Mouse (Mus musculus): ENCODE measurements around the gene Zbtb34.

Gene Zbtb34

DNA sequence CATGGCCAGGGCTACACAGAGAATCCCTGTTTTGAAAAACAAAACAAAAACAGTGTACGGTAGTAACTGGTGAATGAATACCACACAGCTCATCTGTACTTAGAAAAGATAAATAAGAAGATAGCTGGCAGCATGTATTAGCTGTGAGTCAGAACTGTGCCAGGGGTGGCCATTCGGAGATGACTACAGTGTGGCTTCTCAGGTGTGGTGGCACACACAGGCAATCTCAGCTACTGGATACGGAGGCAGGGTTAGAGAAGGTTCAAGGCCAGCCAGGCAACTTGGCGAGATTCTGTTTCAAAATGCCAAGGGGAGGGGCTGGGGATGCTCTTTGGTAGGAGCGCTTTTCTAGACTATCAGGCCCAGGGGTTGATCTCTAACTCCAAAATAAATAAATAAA lies 14.6 kb upstream of the Zbtb34 start:
- no peak for DNase-seq

DNA sequence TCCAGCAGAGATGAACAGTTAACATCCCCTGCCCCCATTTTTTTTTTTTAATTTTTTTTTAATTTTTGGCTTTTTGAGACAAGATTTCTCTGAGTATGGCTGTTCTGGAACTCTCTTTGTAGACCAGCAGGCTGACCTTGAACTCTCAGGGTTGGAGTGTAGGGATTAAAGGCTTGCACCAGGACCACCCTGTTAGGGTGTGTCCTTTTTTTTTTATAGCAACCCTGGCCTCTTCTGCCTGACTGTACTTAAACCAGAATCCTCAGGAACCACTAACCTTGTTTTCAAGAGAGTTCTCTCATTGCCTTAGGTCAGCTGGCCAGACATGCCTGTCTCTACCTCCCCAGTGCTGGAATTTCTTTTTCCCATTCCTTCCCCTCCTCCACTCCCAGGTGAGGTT lies 13.7 kb upstream of the Zbtb34 start:
- no peak for DNase-seq

DNA sequence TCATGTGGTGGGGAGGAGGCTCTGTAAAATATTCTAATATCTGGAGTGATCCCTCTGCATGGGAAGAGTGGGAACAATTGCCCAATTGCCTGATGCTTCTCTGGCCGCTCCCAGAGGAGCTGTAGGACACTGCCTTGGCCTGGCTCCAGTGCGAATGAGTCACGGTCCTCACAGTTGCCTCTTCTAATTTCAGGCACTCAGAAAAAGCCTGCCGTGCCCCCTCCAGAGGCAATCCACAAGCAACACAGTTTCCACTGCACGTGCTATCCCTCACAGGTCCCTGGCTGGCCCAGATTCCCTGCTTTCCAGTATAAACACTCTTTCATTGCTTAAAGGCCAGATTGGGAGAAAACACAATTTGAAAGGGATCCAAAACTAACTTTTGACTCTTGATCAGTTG lies 13.2 kb upstream of the Zbtb34 start:
- DNase-seq, result peak; percentile 86 to 88

DNA sequence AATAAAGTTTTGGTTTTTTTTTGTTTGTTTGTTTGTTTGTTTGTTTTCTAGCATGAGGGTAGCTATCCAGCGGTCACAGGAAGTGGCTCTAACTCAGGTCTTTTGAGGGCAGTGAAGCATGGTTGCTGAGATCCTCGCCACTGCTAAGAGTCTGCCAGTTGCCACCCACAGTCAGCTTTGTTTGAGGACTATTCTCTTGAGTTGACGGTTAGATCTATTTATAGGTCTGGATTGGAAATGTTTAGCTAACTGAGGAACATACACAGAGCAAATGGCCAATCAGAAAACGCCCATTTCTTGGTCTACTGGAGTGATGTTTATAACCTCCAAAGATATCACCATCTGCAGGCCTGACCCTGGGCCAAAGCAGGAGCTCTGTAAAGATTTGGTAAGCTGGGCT lies 11.6 kb upstream of the Zbtb34 start:
- DNase-seq, result no peak

DNA sequence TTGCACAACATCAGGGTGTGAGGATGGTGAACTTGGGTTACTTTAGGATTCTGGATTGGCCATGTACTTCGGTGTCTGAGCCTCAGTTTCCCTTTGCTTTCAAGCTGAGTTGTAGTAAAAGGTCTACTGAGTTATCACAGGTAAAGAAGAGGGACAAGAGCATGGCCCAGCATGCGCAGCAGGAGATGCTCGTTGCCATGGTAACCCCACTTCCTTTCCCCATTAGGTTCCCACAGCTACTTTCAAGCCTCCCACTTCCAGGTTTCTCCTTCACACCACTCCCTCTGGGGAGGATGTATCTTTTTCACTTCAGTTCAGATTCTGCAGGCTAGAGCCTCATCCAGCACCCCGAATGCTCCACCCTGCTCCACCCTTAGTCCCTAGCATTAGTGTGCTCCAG lies 9.8 kb upstream of the Zbtb34 start:
- no peak for DNase-seq

DNA sequence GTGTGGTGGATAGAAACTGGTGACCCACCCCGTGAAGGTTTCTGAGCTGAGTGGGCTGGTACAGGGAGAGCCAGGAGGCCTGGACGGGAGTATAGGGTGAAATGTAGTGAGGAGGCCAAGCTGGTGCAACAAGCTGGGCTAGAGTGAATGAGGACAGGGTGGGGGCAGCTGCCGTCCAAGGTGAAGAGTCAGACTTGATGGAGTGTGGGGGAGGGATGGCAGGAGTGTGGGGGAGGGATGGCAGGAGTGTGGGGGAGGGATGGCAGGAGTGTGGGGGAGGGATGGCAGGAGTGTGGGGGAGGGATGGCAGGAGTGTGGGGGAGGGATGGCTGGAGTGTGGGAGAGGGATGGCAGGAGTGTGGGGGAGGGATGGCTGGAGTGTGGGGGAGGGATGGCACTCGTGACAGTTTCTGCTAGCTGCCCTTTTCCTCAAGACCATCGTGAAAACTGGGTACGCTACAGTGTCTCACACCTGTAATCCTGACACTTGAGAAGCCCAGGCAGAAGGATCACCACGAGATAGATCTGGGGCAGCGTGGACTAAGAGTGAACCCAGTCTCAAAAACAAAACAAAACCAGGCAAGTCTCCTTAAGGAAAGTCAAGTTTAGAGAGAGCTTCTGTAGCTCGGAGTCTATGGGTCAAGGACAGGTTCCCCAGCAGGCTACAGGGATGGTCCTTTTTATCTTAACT lies 9.0 kb upstream of the Zbtb34 start:
- no peak for DNase-seq

DNA sequence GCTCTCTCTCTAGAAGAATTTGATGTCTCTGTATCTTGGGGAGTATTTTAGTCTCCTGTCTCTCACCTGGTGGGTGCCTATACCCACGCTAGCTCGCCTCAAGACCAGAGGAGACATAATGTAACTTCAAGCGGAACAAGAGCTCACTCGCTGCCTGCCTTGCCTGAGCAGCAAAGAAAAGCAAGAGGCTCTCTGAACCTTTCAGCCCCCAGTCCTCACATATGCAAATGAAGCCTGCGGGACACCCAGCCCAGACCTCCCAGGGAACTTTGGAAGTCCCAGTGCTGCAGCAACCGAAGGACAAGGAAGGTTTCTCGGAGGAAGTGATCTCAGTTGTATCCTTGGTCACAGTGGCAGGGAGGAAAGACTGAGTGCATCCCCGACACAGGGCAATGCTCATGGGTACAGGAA lies 8.4 kb upstream of the Zbtb34 start:
- DNase-seq, result no peak

DNA sequence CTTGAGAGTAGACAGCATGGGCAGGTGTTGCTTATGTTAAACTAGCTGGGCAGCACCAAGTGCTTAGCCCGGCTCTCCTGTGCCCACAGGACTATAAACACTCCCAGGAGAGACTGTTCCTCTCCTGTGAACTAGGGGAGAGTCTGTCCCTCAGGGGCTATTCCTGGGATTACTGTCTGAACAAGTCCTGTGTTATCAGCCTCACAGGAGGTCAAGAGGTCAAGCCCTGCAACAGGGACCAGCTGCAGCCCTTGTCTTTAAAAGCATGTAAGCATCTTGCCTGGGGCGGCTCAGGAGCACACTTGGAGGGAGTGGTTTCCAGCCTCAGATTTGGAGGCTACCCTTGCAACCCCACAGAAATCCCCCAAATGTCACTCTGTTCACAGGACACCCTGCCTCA lies 7.3 kb upstream of the Zbtb34 start:
- no peak for DNase-seq

DNA sequence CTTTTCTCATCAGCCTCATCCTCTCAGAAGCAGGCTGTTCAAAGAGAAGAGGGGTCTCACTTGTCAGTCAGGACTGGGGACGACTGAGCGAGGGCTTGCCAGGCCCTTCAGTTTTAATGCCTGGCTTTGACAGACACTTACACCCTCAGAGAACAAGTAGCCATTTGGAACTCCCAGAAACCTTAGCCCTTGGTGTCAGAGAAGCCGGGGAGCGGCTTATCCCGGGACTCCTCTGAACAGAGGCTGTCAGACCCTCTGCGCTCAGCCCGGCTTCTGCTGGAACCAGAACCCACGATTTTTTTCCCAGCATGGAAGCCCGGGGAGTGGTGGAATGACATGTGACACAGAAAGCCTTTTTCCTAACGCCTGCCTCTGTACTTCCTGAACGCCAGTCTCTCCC lies 6.1 kb upstream of the Zbtb34 start:
- DNase-seq, result no peak

DNA sequence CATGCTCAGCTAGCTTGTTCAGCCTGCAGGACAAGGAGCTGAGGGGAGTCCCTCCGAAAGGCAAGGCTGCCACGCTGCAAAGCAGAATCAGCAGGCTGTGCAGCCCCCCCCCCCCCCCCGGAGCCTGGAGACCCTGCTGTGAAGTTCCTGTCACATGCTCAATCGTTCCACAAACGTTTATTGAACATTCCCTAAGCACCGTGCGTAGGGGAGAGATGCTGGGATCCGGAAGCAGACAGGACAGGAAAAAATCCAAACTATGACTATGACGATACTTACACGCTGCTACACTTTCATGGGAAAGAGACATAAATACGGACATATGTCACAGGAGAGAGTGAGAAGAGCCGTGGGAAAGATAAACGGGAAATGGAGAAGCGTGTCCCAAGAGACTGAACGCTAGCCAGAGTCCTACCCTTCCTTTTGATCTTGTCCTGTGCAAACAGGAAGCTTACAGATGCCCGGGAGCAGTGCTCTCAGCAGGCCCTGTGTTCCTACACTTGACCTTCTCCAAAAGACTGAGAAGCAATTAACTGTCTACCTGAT lies 5.0 kb upstream of the Zbtb34 start:
- no peak for DNase-seq

DNA sequence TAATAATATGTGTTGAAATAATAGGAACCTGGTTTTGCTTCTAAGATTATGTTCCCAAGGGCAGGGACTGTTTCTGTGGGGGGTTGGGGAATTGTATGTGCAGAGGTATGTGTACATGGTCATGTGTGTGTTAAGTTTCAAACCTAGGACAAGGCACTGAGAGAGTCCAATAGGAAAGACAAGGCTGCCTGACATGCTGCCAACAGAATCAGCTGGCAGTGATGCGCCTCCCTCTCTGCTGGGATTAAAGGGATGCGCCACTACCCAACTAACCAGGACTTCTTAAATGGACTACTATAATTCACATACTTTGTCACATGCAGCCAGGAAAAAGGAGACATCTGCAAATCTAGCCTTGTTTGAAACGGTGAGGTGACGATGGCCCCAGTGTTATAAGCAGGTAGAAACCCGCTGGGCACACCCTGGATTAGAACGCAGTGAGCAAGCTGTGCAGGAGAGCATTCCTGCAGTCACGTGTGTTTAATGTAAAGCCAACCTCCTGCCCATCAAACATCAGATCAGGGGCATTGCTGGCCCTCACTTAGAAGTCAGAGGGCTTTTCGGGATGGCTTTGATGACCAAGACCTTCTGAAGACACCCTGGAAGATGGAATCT lies 4.0 kb upstream of the Zbtb34 start:
- no peak for DNase-seq

DNA sequence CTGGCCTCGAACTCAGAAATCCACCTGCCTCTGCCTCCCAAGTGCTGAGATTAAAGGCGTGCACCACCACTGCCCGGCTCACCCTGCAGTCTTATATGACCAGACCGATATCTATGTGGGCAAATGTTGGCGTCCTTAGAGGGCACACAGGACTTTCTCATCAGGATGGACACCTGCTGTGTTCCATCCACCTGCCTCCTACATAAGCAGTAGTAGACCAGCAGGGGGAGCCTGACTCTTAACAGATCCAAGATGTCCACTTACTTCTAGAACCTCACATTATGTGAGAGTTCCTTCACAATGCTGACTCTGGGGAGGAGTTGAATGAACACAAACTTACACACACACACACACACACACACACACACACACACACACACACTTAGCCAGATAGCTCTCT lies 1.8 kb upstream of the Zbtb34 start:
- peak; percentile 40 to 53 for DNase-seq

DNA sequence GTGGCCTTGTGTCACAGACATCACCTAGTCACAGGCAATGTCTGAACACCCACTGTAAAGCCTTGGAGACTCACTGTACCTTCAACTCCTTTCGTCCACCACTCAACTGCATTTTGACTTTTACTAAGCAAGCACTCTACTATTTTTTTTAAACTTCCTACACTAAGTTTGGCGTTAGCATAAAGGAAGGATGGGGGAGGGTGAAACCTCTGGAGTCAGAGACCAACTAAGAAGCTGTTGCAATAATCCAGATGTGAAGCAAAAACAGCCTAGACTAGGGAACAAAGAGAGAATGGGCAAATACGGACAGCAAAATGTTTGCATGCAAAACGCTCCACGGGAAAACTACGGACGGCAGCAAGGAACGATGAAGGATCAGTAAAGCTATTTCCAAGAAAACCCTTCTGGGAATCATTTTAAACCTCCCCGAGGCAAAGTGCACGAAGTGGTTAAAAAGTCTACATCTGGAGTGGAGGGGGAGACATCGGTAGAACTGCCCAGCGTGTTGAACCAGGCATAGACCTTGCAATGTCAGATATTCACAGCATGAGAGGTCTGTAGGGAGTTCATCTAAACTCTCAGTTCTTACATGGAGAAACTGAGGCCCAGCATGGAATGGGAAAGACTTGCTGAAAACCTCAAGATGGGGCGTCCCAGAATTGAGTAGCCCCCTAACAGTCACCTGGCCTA lies 898 bp downstream of the Zbtb34 start:
- DNase-seq, result no peak

DNA sequence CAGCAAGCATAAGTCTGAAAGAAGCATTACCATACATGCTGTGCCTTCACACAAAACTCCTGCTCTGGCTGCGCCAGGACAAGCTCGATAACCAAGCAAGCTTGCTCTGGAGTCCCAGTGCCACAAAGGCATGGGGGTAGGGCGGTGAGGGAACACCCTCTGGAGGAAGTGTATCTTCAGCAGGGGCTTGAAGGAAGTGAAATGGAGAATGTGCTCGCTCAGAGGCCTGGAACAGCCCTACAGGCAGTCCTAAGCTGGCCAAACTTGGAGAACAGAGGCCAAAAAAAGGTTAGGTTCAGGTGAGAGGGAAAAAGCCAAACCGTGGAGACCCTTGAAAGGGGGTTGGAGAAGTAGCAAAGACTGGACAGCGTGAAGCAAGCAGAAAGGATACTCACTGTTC lies 1.8 kb downstream of the Zbtb34 start:
- no peak for DNase-seq

DNA sequence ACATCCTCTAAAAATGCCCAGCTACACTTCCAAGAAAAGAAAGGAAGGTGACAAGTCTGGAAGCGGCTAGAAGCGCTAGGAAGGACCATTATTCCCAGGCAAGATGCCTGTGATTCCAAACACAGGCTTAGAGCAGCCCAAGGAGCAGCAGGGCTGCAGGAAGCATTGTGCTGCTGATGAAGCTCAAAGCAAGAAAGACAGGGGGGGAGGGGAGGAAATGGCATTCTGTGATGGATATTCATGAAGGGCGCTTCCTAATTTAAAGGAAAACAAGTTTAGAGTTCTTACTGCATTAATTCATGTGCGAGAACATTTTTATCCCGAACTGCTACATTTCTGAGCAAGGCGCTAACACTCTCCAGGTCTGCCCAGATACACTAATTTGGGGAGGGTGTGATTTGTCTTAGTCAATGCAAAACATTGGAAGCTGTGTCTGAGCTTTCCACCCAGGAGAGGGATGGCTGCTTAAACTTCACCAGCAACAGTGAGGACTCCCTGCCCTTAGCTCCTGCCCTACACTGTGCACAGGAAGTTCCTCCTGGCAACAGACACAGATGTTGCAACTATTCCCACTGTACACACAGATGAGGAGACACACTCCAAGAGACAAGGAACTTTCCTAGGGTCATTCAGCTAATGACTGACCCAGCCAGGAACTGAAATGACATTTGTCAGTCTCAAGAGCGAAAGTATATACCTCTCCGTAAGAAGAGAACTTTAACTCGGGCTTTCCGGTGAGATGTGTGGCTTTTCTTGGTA lies 4.3 kb downstream of the Zbtb34 start:
- no peak for DNase-seq

DNA sequence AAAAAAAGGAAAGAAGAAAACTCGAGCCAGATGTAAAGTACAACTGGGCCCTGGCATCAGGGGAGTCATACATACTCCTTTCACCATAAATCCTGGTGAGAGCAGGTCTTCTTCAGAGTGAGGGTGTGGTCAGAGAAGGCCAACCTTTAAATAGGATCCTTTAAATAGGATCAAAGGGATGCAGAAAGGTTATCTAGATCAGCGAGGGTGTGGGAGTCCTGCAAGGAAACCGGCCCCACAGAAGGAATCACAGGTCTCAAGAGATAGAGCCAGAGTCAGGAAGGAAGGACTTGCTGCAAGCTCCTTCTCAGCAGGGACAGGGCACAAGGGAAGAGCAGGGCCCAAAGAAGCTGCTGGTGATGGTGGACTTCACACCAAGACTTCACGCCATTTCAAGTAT lies 13.7 kb downstream of the Zbtb34 start:
- no peak for DNase-seq

DNA sequence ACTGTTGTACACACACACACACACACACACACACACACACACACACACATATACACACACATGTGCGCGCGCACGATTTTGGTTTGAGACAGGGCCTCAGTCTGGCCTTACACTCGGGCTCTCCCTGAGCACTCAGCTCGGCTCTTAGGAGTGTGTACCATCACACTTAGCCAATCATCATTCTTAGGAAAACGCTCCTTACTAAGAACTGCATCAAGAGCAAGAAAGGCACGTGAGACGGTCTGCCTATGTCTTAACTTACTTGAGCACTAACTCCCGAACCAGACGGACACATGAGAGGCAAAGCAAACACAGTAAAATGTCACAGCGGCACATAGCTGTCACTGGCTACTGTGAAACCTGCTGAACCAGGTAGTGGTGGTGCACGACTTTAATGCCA lies 17.1 kb downstream of the Zbtb34 start:
- no peak for DNase-seq

DNA sequence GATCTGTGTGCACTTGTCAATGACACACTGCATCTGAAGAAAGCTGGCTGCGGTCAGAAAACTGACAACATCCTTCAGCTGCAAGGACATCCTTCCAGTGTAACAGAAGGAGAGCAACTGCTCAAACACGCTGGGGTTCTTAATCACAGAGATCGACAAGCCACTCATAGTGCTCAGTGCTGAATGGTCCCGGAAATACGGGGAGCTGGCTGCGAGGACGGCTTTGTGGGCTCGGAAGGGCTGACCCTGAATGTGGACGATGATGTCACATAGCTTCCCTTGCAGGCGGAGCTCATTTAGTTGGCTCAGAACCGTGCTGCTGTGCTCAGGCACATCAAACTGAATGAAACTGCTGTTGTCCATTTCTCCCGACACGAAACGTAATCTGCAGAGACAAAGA lies 19.0 kb downstream of the Zbtb34 start:
- DNase-seq, result no peak

DNA sequence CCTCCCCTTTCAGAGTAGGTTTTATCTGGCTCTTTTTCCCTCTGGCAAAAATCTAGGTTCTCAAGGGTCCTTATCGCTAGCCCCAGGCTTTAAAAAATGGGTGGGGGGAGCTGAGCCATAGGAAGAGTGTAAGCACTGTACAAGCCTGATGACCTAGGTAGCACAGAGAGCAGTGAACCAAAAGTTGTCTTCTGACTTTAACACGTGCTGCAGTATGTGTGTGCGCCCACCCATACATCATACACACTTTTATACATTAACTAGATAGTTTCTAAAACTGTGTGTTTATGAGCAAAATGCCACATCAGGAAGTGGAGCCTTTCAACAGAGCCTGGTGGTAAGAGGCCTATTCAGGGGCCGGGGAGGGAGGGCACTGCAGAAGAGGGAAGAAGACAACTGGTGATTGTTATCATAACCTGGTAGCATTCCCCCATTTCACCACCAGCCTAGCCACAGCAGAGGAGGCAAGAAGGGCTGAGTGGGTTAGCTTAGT lies 27.6 kb downstream of the Zbtb34 start:
- DNase-seq, result no peak

DNA sequence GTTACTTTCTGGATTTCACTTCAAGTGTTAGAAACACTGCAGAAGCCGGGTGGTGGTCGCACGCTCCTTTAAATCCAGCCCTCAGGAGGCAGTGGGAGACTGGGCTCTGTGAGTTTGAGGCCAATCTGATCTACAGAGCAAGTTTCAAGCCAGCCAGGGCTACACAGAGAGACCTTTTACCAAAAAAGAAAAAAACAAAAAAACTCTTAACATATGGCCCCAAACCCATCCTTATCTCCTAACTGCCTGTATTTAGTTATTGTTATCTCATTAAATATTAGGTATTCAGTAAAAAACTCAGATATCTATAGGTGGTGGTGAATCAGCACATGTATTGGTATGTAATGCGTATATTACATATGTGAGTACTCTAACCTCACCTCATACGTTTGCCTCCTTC lies 28.5 kb downstream of the Zbtb34 start:
- DNase-seq, result no peak

DNA sequence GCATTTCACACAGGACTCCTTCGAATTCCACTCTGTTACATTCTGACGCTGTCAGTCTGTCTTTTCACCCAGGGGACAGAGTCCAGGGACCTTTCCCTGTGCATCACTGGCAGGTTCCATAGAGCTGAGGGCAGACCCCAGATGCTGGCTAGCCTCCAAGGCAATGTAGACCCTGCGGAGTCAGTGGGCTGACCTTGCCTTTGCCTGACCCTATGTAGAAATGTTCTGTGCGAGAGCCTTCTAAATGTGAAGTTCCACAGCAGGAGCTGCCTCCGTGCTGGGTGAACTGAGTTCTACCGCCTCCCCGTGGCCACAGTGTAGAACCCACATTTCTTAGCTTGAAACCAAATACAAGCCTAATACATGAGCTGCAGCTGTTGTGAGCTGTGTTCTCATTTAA lies 28.9 kb downstream of the Zbtb34 start:
- peak; percentile 74 to 79 for DNase-seq

DNA sequence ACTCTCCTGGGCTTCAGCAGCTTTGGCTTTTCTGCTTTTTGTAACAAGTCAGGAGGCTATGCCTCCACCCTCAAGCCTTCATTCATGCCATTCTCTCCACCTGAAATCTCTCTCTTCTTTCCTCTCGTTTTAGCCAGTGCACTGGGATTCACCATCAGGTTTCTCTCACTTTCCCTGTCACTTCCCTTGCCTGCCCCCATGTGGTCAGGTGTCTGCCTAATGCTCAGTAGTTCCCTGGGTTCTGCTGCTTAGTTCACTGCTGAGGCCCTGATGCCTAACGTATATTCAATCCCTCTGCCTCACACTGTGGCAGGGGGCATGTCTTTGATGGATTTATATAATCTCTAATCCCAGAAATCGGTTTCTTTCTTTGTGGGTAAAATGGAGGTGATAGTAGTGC lies 29.9 kb downstream of the Zbtb34 start:
- peak; percentile 66 to 69 for DNase-seq

DNA sequence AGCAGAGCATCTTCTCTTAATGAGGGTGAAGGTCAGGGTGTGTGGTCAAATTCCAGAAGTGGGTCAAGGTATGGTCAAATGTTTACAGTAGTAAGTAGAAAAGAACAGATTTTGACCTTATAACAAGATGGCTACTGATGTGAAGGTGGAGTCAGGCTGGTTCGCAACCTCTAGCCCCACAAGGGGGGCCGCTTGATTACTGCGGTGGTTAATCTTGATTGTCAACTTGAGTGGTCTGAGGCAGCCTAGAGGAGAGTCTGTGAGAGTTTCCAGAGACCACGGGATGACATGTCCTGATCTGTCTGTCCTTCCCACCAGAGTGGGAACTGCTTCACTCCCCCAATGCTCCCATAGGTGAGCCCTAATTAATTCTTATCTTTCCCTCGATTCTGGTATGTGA lies 30.6 kb downstream of the Zbtb34 start:
- DNase-seq, result no peak

All from cerebellum, postnatal 36 days (tissue).